Mouse (Mus musculus) olfactory bulb, adult 2 months (tissue): Measurements from ENCODE around the gene Atp2a2. TPM values are rescaled to one million over a fixed set of nuclear protein-coding genes. Genes with fewer than 3 reads are reported as not detected.
A peak's percentile ranks its signal among the peaks of the same experiment; 100 is the strongest.

Source experiments
- H3K27ac ChIP-seq: fragments of 200-500 bp; 2 replicates; pipeline ENCODE4 v1.5.1; 2012; ENCODE audit warnings: low read depth, low read length; ENCODE audit not compliant: insufficient read depth
- H3K4me1 ChIP-seq: fragments of 200-500 bp; 2 replicates; pipeline ENCODE4 v1.6.1; 2012; ENCODE audit warnings: low read length; ENCODE audit not compliant: control insufficient read depth, insufficient read depth
- H3K4me3 ChIP-seq: fragments of 200-500 bp; 2 replicates; pipeline ENCODE4 v1.5.1; 2012; ENCODE audit warnings: mild to moderate bottlenecking, low read depth, low read length, moderate library complexity; ENCODE audit not compliant: insufficient read depth
- CTCF ChIP-seq: fragments of 200-500 bp; IDR thresholded peaks from 2 replicates; pipeline ENCODE4 v1.5.1; 2012; ENCODE audit warnings: low read depth, mild to moderate bottlenecking, low read length, moderate library complexity; ENCODE audit not compliant: insufficient read depth
- POLR2A ChIP-seq: fragments of 200-500 bp; IDR thresholded peaks from 2 replicates; pipeline ENCODE4 v1.6.1; 2012; ENCODE audit warnings: mild to moderate bottlenecking, low read depth, low read length, moderate library complexity; ENCODE audit not compliant: insufficient read depth
- WGBS: fragments of 180-500 bp; shearing (Covaris S2); methylation state at CpG from one replicate; pipeline ENCODE4 v1.1.7; 2018; 5-methylcytosine and 5-hydroxymethylcytosine counted together
- polyA plus RNA-seq: library from polyadenylated mRNA; stranded (reverse); fragments of >200 nt; gene quantifications from 2 replicates; pipeline ENCODE4 v1.2.4, GENCODE M21; 2012; ENCODE audit warnings: low replicate concordance; ENCODE audit not compliant: missing spikeins, insufficient read depth, insufficient read length

The Atp2a2 gene
- polyA plus RNA-seq, 1 experiment, result 352 TPM

DNA sequence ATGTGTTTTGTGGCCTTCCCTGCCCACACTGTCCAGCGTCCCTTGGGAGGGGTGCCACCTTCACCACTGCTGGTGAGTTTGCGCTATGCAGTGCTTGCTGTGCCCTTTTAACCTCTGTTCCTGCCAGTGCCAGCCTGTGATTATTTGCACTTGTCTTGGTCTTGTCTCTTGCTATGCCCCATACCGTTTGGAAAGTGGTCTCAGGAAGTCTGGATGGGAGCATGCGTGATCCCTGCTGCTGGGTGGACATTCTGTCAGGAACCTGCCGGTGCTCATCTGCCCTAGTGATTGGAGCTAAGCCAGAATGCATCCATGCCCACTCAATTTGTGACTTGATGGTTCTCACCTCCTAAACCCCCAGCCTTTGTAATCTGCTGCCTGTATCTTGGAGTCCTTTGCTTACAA is 51.1 kb downstream of the Atp2a2 start:
- whole genome bisulfite sequencing, result 63% methylated on average over 5 of the region's 5 CpGs
- H3K4me3 ChIP-seq, result no peak overlapping the region
- peaks cover 10% of the 10 kb centered on the region; the same call in 1 of the 2 replicates for H3K4me1 ChIP-seq
- TF ChIP-seq POLR2A (no peak), CTCF (no peak)
- no peak overlapping the region for H3K27ac ChIP-seq

DNA sequence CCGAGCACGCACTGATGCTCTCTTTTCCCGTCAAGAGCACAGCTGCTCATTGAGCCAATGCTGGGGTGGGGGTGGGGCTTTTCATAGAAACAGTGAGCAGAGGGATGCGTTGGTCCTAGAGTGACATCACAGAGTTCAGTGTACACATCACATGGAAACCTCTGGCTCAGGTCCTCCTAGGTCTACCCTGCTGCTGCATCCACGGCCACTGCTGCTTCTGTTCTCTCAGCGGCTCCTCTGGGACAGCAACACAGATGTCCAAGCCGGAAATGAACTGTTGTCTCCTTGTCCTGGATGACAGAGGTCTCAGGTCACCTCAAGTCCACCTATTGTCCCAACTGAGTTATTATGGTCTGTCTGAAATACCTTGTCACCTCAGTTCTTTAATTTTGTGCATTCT is 52.1 kb downstream of the Atp2a2 start:
- Histone ChIP-seq H3K4me1 (peaks cover 10% of the 10 kb centered on the region; the same call in 1 of the 2 replicates), H3K4me3 (no peak overlapping the region), H3K27ac (no peak overlapping the region)
- 54% methylated on average over 7 of the region's 7 CpGs for WGBS
- no peak for TF ChIP-seq CTCF
- TF ChIP-seq POLR2A, result no peak

DNA sequence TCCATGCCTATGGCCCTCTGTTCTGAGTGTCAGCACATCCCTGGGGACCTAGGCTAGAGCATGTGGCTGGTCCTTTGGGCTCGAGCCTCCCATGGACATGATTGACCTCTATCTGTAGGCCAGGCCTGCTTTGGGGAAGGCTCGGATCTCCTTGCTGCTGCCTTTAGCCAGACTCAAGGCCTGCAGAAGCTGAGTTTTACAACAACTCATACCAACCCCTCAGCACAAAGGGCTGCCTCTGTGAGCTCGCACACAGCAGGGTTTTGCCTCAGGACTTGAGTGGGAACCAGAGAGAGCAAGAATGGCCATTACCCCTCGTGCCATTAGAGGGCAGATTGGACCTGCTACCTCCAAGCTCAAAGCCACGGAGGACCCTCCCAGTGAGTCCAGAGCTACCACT is 53.2 kb downstream of the Atp2a2 start:
- Histone ChIP-seq H3K4me3 (no peak overlapping the region), H3K27ac (no peak overlapping the region), H3K4me1 (peaks cover 10% of the 10 kb centered on the region; the same call in 1 of the 2 replicates)
- TF ChIP-seq CTCF (no peak), POLR2A (no peak)
- WGBS, result 82% methylated on average over 5 of the region's 5 CpGs

DNA sequence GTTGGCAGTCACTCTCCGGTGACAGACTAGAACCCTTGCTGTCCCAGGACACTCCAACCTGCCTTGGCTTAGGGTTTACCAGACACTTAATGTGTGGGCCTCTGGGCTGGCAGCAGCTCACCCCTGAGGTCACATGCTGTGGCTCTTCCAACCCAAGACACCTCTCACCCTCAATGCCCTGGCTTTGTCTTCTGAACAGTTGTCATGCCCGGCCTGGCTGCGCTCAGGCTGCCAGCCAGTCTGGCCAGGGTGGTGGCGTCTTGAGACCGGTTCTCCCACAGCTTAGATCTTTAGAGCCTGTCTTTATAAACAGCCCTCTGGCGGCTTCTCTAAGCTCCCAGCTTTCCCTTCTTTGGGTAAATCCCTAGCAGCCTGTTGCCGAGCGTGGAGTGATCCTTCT is 54.2 kb downstream of the Atp2a2 start:
- H3K4me3 ChIP-seq, result no peak overlapping the region
- no peak overlapping the region for H3K27ac ChIP-seq
- WGBS, result 59% methylated on average over 8 of the region's 8 CpGs
- peaks cover 10% of the 10 kb centered on the region; the same call in 1 of the 2 replicates for H3K4me1 ChIP-seq
- TF ChIP-seq POLR2A (no peak), CTCF (no peak)

DNA sequence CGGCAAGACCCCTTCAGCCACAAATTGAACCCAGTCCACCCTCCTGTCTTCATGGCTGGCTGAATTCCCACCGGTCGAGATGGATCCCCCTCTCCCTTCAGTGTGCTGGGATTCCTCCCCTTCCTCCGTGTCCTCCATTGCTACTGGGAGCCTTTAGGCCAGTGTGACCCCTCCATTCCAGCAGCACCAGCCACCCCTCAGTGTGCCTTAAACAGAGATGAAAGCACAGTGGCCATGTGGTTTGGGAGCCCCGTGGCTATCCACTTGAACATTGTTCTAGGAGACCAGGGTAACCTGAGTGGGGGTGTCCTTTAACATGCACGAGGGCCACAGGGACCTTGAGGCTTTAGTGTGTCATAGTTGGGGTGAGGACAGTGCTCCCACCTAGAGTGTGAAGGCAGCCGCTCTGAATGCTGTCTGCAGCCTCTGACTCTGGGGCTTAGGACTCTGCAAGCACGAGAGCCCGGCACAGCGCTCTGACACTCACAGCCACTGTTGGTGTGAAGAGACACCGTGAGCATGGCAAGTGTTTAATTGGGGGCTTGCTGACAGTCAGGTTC is 56.9 kb downstream of the Atp2a2 start:
- Histone ChIP-seq H3K4me1 (peaks cover 4% of the 10 kb centered on the region; the same call in 1 of the 2 replicates), H3K27ac (no peak overlapping the region), H3K4me3 (no peak overlapping the region)
- 85% methylated on average over 11 of the region's 11 CpGs for WGBS
- TF ChIP-seq POLR2A (no peak), CTCF (no peak)

DNA sequence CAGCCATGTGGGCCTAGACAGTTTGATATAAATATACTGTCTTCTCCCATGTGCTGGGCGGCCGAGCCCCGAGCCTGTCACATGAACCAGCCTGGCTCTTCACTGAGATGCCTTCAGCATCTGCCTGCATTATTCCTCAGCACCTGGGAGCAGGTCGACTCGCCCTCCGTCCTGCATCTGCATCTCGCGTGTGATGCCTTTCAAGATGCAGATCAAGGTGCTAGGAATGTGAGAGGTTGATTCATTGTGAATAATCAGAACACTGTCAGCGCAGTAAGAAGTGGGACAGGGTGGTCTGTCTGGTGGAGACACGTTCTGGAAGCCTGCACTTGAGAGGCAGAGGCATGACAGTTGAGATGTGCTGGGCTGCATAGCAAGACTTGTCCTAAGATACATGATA is 57.5 kb downstream of the Atp2a2 start:
- Histone ChIP-seq H3K4me3 (no peak overlapping the region), H3K27ac (no peak overlapping the region), H3K4me1 (peaks cover 2% of the 10 kb centered on the region; the same call in 1 of the 2 replicates)
- 91% methylated on average over 10 of the region's 10 CpGs for WGBS
- no peak for TF ChIP-seq POLR2A
- no peak for TF ChIP-seq CTCF

DNA sequence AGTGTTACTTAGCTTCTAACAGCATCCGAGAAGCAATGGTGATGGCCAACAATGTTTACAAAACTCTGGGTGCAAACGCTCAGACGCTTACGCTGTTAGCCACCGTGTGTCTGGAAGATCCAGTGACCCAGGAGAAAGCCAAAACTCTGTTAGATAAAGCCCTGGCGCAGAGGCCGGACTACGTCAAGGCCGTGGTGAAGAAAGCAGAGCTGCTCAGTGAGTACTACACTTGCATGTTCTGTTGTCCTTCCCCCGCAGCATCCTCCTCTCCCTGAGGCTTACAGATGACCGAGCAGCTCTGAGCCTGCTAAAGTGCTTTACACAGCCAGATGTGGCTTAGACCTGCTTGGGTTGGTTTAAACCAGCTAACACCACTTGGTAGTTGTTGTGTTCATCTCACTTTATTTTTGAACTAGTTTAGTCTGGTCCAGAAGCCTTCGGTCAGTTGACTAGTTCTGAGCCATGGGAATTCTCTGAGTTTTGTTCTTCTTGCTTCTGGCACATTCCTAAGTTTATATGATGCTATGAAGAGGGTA is 61.9 kb downstream of the Atp2a2 start:
- Histone ChIP-seq H3K4me3 (no peak overlapping the region), H3K4me1 (peaks cover 7% of the 10 kb centered on the region), H3K27ac (no peak overlapping the region)
- TF ChIP-seq CTCF, result no peak
- no peak for TF ChIP-seq POLR2A
- 91% methylated on average over 12 of the region's 12 CpGs for WGBS

DNA sequence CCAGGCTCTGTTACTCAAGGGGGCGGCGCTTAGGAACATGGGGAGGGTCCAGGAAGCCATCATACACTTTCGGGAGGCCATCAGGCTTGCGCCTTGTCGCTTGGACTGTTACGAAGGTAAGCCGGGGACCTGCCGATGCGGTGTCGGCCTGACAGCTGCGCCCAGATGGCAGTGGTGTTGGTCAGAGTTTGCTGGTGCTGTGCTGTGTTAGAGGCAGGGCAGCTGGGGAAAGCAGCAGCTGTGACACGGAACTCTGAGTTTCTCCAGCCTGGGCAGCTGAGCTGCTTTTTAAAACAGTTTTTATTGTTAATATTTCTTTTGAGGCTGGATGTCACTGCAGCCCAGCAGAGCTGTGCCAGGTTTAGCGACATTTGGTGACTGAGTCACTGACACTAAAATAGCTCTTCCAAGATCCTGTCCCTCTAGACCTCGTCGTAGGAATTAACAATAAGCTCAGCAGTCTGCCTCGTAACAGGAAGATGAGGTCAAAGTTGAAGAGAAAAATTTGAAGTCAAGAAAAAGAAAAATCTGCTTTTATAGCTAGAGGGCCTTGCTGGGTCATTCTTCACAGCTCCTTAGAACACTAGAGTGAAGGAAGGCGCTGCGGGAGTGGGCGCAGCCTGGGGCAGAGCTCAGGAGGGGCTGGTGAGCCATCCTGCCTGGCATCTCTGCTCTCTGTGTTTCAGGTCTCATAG is 62.5 kb downstream of the Atp2a2 start:
- no peak overlapping the region for H3K4me3 ChIP-seq
- H3K27ac ChIP-seq, result peak overlapping the region; percentile 16
- TF ChIP-seq CTCF (no peak), POLR2A (no peak)
- peaks cover 7% of the 10 kb centered on the region for H3K4me1 ChIP-seq
- WGBS, result 71% methylated on average over 19 of the region's 19 CpGs

DNA sequence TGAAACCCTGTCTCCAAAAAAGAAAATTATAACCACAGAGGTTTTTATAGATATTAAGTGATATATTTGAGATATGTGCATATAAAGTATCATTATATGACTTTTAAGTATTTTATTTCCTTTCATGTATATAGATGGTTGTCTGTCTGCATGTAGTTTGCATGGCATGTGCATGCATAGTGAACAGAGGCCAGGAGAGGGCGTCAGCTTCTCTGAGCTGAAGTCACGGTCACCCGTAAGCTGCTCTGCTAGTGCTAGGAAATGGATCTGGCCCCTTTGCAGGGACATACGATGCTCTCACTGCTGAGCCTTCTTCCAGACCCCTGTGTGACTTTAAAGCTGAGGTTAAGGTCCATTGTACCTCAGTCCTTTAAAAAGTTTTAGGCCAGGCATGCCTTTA is 67.5 kb downstream of the Atp2a2 start:
- peaks cover 4% of the 10 kb centered on the region for H3K4me1 ChIP-seq
- no peak for TF ChIP-seq CTCF
- no peak for TF ChIP-seq POLR2A
- H3K27ac ChIP-seq, result no peak overlapping the region
- 78% methylated on average over 4 of the region's 4 CpGs for WGBS
- H3K4me3 ChIP-seq, result no peak overlapping the region
